Mouse (Mus musculus) spleen, postnatal 0 days (tissue): ENCODE measurements around the gene Tnrc6a. TPM values are rescaled to one million over a fixed set of nuclear protein-coding genes. Genes with fewer than 3 reads are reported as not detected.

Experiments
- polyA plus RNA-seq: library from polyadenylated mRNA; unstranded; fragments of >200 nt; fragmentation: Nextera tagmentation; extraction: Ambion mirVana; gene quantifications from 2 replicates; pipeline ENCODE4 v1.2.1, GENCODE M21; 2015

The Tnrc6a gene
- 54.2 and 55.3 TPM in 2 replicates for polyA plus RNA-seq

GRCm38 (mm10) chr7:123123665-123124298 is at the start of gene Tnrc6a:
Gene Tnrc6a (plus strand): TSS chr7:123123885.

GRCm38 (mm10) chr7:123214365-123215075 is 90.8 kb downstream of the Tnrc6a start, which contains the start of gene Slc5a11:
Gene Slc5a11 (plus strand): TSS chr7:123214780.

Other genes with a start within 250 kb of the Tnrc6a start
- gene Rbbp6, start 158.2 kb upstream of the Tnrc6a start, polyA plus RNA-seq: 16.7 and 19.7 TPM in 2 replicates
- gene Slc5a11, start 90.9 kb downstream of the Tnrc6a start, polyA plus RNA-seq: 0.51 and 2.0 TPM in 2 replicates
- 23.7 and 25.3 TPM in 2 replicates for gene Lcmt1, start 245.9 kb downstream of the Tnrc6a start, polyA plus RNA-seq
- 13.8 and 14.3 TPM in 2 replicates for gene Arhgap17, start 246.0 kb downstream of the Tnrc6a start, polyA plus RNA-seq